Mouse (Mus musculus) lung, adult 2 months (tissue): ENCODE results near the gene 9230102O04Rik.

Experiments used
- CTCF ChIP-seq: fragments of 200-500 bp; IDR thresholded peaks from 2 replicates; pipeline ENCODE4 v1.5.1; 2011; ENCODE audit warnings: mild to moderate bottlenecking, low read length, control low read depth; ENCODE audit not compliant: insufficient read depth
- POLR2A ChIP-seq: fragments of 200-500 bp; IDR thresholded peaks from 2 replicates; pipeline ENCODE4 v1.6.1; 2011; ENCODE audit warnings: low read depth, mild to moderate bottlenecking, control low read depth, low read length, borderline replicate concordance; ENCODE audit errors: extremely low read depth

DNA sequence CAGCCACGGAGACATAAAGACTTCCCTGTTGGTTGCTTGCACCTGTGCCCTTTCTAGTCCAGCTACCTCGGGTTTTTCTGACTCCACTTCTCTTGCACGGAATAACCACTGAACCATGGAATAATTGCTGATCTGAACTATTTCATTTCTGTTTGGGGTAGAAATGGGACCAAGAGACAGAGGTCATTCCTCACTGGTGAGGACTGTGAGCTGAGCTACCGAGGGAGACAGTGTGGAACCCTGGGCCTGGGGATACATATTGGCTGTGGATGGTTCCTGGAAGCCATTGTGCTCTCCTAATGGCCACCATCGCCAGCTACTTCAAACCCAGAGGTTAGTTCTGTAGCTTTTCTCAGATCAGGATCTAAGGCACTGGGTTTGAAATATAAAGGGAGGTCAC lies 1.6 kb upstream of the 9230102O04Rik start:
- TF ChIP-seq POLR2A (no peak), CTCF (no peak)
